Comparison of ENCODE assay signal across 12 mouse cellular contexts in genomic region chr15:98788972-98789660, GRCm38 (mm10). TPM values are rescaled to one million over a fixed set of nuclear protein-coding genes. Genes with fewer than 3 reads are reported as not detected.
DNase-seq lines count a peak whose midpoint lies in the region; ATAC-seq and TF ChIP-seq lines count a peak whose summit lies in the region.
"Had no signal": no experiment of that assay in that cellular context is flagged by ENCODE, and none has a peak within 500 bp of the region (broad histone marks: within the 10 kb centered on the region; RNA-seq: fewer than 3 reads in every experiment).

No protein-coding gene starts in this region.

- no peaks in the 10 kb centered on the region for H3K36me3 ChIP-seq in CH12.LX (replicated peaks in 1 of 2; ENCODE audit: control insufficient read depth in 1 of 2, insufficient read depth in 1 of 2, low read length in 1 of 2)
- H3K36me3 ChIP-seq in embryonic facial prominence, embryonic 15.5 days, result no peaks in the 10 kb centered on the region
- no peaks in the 10 kb centered on the region for H3K36me3 ChIP-seq in liver, embryonic 11.5 days (ENCODE audit: control insufficient read depth, insufficient read depth, low read length)
- H3K36me3 ChIP-seq: liver, embryonic 13.5 days had no signal

- peak overlapping the region; percentile 11; the same call in 1 of the 2 replicates for H3K4me2 ChIP-seq in CH12.LX (ENCODE audit: insufficient read depth, low read depth, poor library complexity, severe bottlenecking)
- H3K4me2 ChIP-seq in embryonic facial prominence, embryonic 15.5 days (replicated peaks), result peak overlapping the region; percentile 29; the same call in 1 of the 2 replicates
- H3K4me2 ChIP-seq in liver, embryonic 11.5 days, result 0 out of 2 replicates have a peak overlapping the region, but pooled peaks have one; percentile 3
- H3K4me2 ChIP-seq: liver, embryonic 13.5 days had no signal

- H3K27ac ChIP-seq in CH12.LX (ENCODE audit: insufficient read depth, low read depth), result no peak overlapping the region
- H3K27ac ChIP-seq in embryonic facial prominence, embryonic 15.5 days (replicated peaks), result no peak overlapping the region
- no peak overlapping the region for H3K27ac ChIP-seq in liver, embryonic 11.5 days (ENCODE audit: low read depth, low read length)
- no peak overlapping the region for H3K27ac ChIP-seq in left cerebral cortex, adult 2 months
- H3K27ac ChIP-seq: liver, embryonic 13.5 days had no signal

- no peak for ATAC-seq in embryonic facial prominence, embryonic 15.5 days (ENCODE audit: insufficient number of reproducible peaks, low FRiP score, low TSS enrichment, low read depth)
- ATAC-seq in liver, embryonic 11.5 days (replicated peaks; ENCODE audit: low FRiP score), result no peak

- peaks cover 29% of the 10 kb centered on the region for H3K9me3 ChIP-seq in CH12.LX (replicated peaks; ENCODE audit: low read length)
- H3K9me3 ChIP-seq in embryonic facial prominence, embryonic 15.5 days (replicated peaks), result no peaks in the 10 kb centered on the region
- H3K9me3 ChIP-seq in liver, embryonic 11.5 days (ENCODE audit: control insufficient read depth, low read length), result no peaks in the 10 kb centered on the region

- intact Hi-C loops in left cerebral cortex, postnatal 25 days (cut with DNase I), result loop anchor here (2.0 kb wide), 1 partner anchor 26 kb away; the partner anchor contains the start of gene Arf3
- intact Hi-C loops in left cerebral cortex, adult 2 months (cut with DNase I), result no loop called here

- TF ChIP-seq CTCF in CH12.LX (conservative IDR thresholded peaks at IDR 0.05 in 1 of 2, IDR thresholded peaks at IDR 0.05 in 1 of 2; ENCODE audit: low read depth in 2 of 2, low read length in 2 of 2), result no peak
- no peak for TF ChIP-seq CTCF in left cerebral cortex, adult 2 months (IDR thresholded peaks at IDR 0.05)

- dilution Hi-C loops in CH12.LX (cut with MboI; ENCODE audit: extremely low pct_ligation_motif_present, extremely low pct_unique_long_range_greater_than_20kb, low sequenced_read_pairs), result no loop called here

- in situ Hi-C loops in CH12.LX (cut with MboI; ENCODE audit: low pct_ligation_motif_present, low pct_unique_long_range_greater_than_20kb, low sequenced_read_pairs), result no loop called here

- TF ChIP-seq EP300 in CH12.LX (IDR thresholded peaks at IDR 0.05; ENCODE audit: low read length), result no peak

- no peak overlapping the region for H3K9ac ChIP-seq in CH12.LX (ENCODE audit: insufficient read depth, low read depth)
- no peak overlapping the region for H3K9ac ChIP-seq in embryonic facial prominence, embryonic 15.5 days
- no peak overlapping the region for H3K9ac ChIP-seq in liver, embryonic 11.5 days (ENCODE audit: low read depth, low read length)
- H3K9ac ChIP-seq: liver, embryonic 13.5 days had no signal

- TF ChIP-seq RAD21 in CH12.LX (IDR thresholded peaks at IDR 0.05; ENCODE audit: low read depth, low read length), result no peak

- no peaks in the 10 kb centered on the region for H3K79me2 ChIP-seq in CH12.LX (replicated peaks; ENCODE audit: control insufficient read depth, extremely low read depth, insufficient read depth, poor library complexity, severe bottlenecking)

- peak; percentile 39 for DNase-seq in kidney, adult 9 months
- no peak for DNase-seq in kidney, postnatal 36 days
- no peak for DNase-seq in CH12.LX (ENCODE audit: extremely low read depth)
- DNase-seq in liver, embryonic 11.5 days (ENCODE audit: low spot score), result no peak
- no peak for DNase-seq in left cerebral cortex, postnatal 25 days (ENCODE audit: low spot score in 2 of 2)
- DNase-seq in left cerebral cortex, adult 2 months (ENCODE audit: extremely low spot score in 1 of 2, low spot score in 2 of 2), result no peak
- DNase-seq in urinary bladder, postnatal 4 days (ENCODE audit: low spot score in 2 of 2), result no peak
- DNase-seq: cerebellum, adult 2 months; liver, embryonic 13.5 days; right cerebral cortex, postnatal 25 days had no signal

- 11% methylated on average over 24 of the region's 24 CpGs for WGBS in embryonic facial prominence, embryonic 15.5 days
- WGBS in liver, embryonic 11.5 days, result 11% methylated on average over 24 of the region's 24 CpGs

- peaks cover 18 to 27% of the 10 kb centered on the region in 2 experiments; a peak in 3 of 4 replicates for H3K4me1 ChIP-seq in CH12.LX (ENCODE audit: control insufficient read depth in 1 of 2, insufficient read depth in 2 of 2)
- H3K4me1 ChIP-seq in embryonic facial prominence, embryonic 15.5 days, result peaks cover 35% of the 10 kb centered on the region
- H3K4me1 ChIP-seq in liver, embryonic 11.5 days (replicated peaks; ENCODE audit: control insufficient read depth, insufficient read depth, low read length), result peaks cover 11% of the 10 kb centered on the region

- no peak for TF ChIP-seq POLR2A in CH12.LX (IDR thresholded peaks at IDR 0.05; ENCODE audit: low read depth, low read length)

- H3K4me3 ChIP-seq in CH12.LX (replicated peaks in 1 of 3; ENCODE audit: low read depth in 2 of 3, low read length in 2 of 3, poor library complexity in 1 of 3), result no peak overlapping the region
- H3K4me3 ChIP-seq in embryonic facial prominence, embryonic 15.5 days (replicated peaks), result peak overlapping the region; percentile 26; the same call in 1 of the 2 replicates
- H3K4me3 ChIP-seq in liver, embryonic 11.5 days (ENCODE audit: low read depth, low read length), result no peak overlapping the region
- H3K4me3 ChIP-seq in left cerebral cortex, adult 2 months, result no peak overlapping the region
- H3K4me3 ChIP-seq: liver, embryonic 13.5 days had no signal

- H3K27me3 ChIP-seq in CH12.LX (replicated peaks), result peaks cover 56% of the 10 kb centered on the region
- peaks cover 78% of the 10 kb centered on the region for H3K27me3 ChIP-seq in embryonic facial prominence, embryonic 15.5 days
- peaks cover 90% of the 10 kb centered on the region for H3K27me3 ChIP-seq in liver, embryonic 11.5 days (replicated peaks; ENCODE audit: control insufficient read depth, insufficient read depth, low read length)

TF ChIP-seq in CH12.LX, 34 proteins besides CTCF, POLR2A, EP300 and RAD21:
- TF ChIP-seq UBTF (IDR thresholded peaks at IDR 0.05; ENCODE audit: low read depth, low read length), result no peak
- TF ChIP-seq SIN3A (IDR thresholded peaks at IDR 0.05; ENCODE audit: low read length), result no peak
- TF ChIP-seq E2F4 (IDR thresholded peaks at IDR 0.05; ENCODE audit: insufficient replicate concordance, low read depth, low read length), result no peak
- no peak for TF ChIP-seq KAT2A (IDR thresholded peaks at IDR 0.05; ENCODE audit: insufficient replicate concordance, low read length)
- TF ChIP-seq ZNF384 (IDR thresholded peaks at IDR 0.05; ENCODE audit: low read depth, low read length), result no peak
- TF ChIP-seq USF2 (conservative IDR thresholded peaks at IDR 0.05; ENCODE audit: low read depth, low read length), result no peak

RNA-seq across cellular contexts. Expression of gene Wnt1, which starts 0.5 kb away (rescaled TPM):
- total RNA-seq in CH12.LX (2012; rRNA removed) (not detected in 2 replicates), CH12.LX (2014; rRNA removed) (not detected in 2 replicates)
- not detected in 2 replicates for polyA plus RNA-seq in CH12.LX (2012; ENCODE audit: insufficient read length, low read depth)
- 0.07 TPM in 1 of 2 replicates, not detected in the other for polyA plus RNA-seq in embryonic facial prominence, embryonic 15.5 days (2015; fragmentation: Nextera tagmentation; extraction: Ambion mirVana)
- polyA plus RNA-seq in liver, embryonic 11.5 days (2014; fragmentation: Nextera tagmentation; extraction: Ambion mirVana), result not detected in 2 replicates
- total RNA-seq in left cerebral cortex, postnatal 25 days (2021), result not detected
- total RNA-seq in left cerebral cortex, adult 2 months (2021), result under 1 TPM in 1 of 2 experiments, not detected in 1; 0.14 TPM
- total RNA-seq: gastrocnemius, adult 8-10 months had no signal
- polyA plus RNA-seq: cerebellum, adult 2 months; liver, embryonic 13.5 days had no signal

RNA-seq across cellular contexts. Expression of gene Wnt10b, which starts 11.2 kb away (rescaled TPM):
- total RNA-seq in CH12.LX (2012; rRNA removed), result 19.1 and 25.4 TPM in 2 replicates
- 61.6 and 64.4 TPM in 2 replicates for total RNA-seq in CH12.LX (2014; rRNA removed)
- polyA plus RNA-seq in CH12.LX (2012; ENCODE audit: insufficient read length, low read depth), result 56.2 and 58.0 TPM in 2 replicates
- 6.0 and 8.0 TPM in 2 replicates for polyA plus RNA-seq in embryonic facial prominence, embryonic 15.5 days (2015; fragmentation: Nextera tagmentation; extraction: Ambion mirVana)
- polyA plus RNA-seq in liver, embryonic 11.5 days (2014; fragmentation: Nextera tagmentation; extraction: Ambion mirVana), result not detected in 2 replicates
- under 1 TPM; 0.37 to 0.62 TPM for total RNA-seq in left cerebral cortex, postnatal 25 days (2021)
- under 1 TPM; 0.51 to 0.66 TPM for total RNA-seq in left cerebral cortex, adult 2 months (2021)
- polyA plus RNA-seq: liver, embryonic 13.5 days had no signal

RNA-seq across cellular contexts. Expression of gene Ddn, which starts 20.2 kb away (rescaled TPM):
- total RNA-seq in CH12.LX (2012; rRNA removed) (0.04 TPM in 1 of 2 replicates, not detected in the other), CH12.LX (2014; rRNA removed) (not detected in 2 replicates)
- polyA plus RNA-seq in CH12.LX (2012; ENCODE audit: insufficient read length, low read depth), result 0.08 TPM in 1 of 2 replicates, not detected in the other
- polyA plus RNA-seq in embryonic facial prominence, embryonic 15.5 days (2015; fragmentation: Nextera tagmentation; extraction: Ambion mirVana), result 0.04 and 0.05 TPM in 2 replicates
- 0.12 and 0.16 TPM in 2 replicates for polyA plus RNA-seq in liver, embryonic 11.5 days (2014; fragmentation: Nextera tagmentation; extraction: Ambion mirVana)
- 100 to 1,000 TPM; 829 to 842 TPM for total RNA-seq in left cerebral cortex, postnatal 25 days (2021)
- total RNA-seq in left cerebral cortex, adult 2 months (2021), result 100 to 1,000 TPM; 739 to 834 TPM
- polyA plus RNA-seq: liver, embryonic 13.5 days had no signal

RNA-seq across cellular contexts. Expression of gene Arf3, which starts 26.1 kb away (rescaled TPM):
- total RNA-seq in CH12.LX (2012; rRNA removed) (32.5 and 33.8 TPM in 2 replicates), CH12.LX (2014; rRNA removed) (33.9 and 41.0 TPM in 2 replicates)
- polyA plus RNA-seq in CH12.LX (2012; ENCODE audit: insufficient read length, low read depth), result 158 and 182 TPM in 2 replicates
- 52.6 and 53.3 TPM in 2 replicates for polyA plus RNA-seq in embryonic facial prominence, embryonic 15.5 days (2015; fragmentation: Nextera tagmentation; extraction: Ambion mirVana)
- 25.3 and 25.8 TPM in 2 replicates for polyA plus RNA-seq in liver, embryonic 11.5 days (2014; fragmentation: Nextera tagmentation; extraction: Ambion mirVana)
- 100 to 1,000 TPM; 767 to 776 TPM for total RNA-seq in left cerebral cortex, postnatal 25 days (2021)
- 100 to 1,000 TPM; 749 to 756 TPM for total RNA-seq in left cerebral cortex, adult 2 months (2021)

RNA-seq across cellular contexts. Expression of gene Prkag1, which starts 42.2 kb away (rescaled TPM):
- total RNA-seq in CH12.LX (2012; rRNA removed) (49.4 and 63.2 TPM in 2 replicates), CH12.LX (2014; rRNA removed) (87.5 and 89.4 TPM in 2 replicates)
- 66.1 and 73.2 TPM in 2 replicates for polyA plus RNA-seq in CH12.LX (2012; ENCODE audit: insufficient read length, low read depth)
- polyA plus RNA-seq in embryonic facial prominence, embryonic 15.5 days (2015; fragmentation: Nextera tagmentation; extraction: Ambion mirVana), result 90.5 and 91.9 TPM in 2 replicates
- polyA plus RNA-seq in liver, embryonic 11.5 days (2014; fragmentation: Nextera tagmentation; extraction: Ambion mirVana), result 128 and 140 TPM in 2 replicates
- total RNA-seq in left cerebral cortex, postnatal 25 days (2021), result 10 to 100 TPM; 44.1 to 55.6 TPM
- 10 to 100 TPM; 46.1 to 52.3 TPM for total RNA-seq in left cerebral cortex, adult 2 months (2021)

Comparison
In these comparisons a context has a peak if more than half of its experiments do, and no peak if none do; other contexts are left out.
1. RNA of gene Wnt10b, which starts 11.2 kb away (total RNA-seq): 19.1 to 64.4 TPM in CH12.LX; 0.51 to 0.66 TPM in left cerebral cortex, adult 2 months and 0.37 to 0.62 TPM in left cerebral cortex, postnatal 25 days; every median in the first group is over 10 times any median in the second.
2. RNA of gene Ddn, which starts 20.2 kb away (total RNA-seq): 829 to 842 TPM in left cerebral cortex, postnatal 25 days and 739 to 834 TPM in left cerebral cortex, adult 2 months; 0.04 TPM in CH12.LX; every median in the first group is over 100 times any median in the second.
3. Peak in every context shown above with its lines, with median percentiles within 50 percentile points of each other: H3K4me2 ChIP-seq.